Mouse (Mus musculus) kidney, postnatal 25 days (tissue): ENCODE results near the gene Unc5c.

Experiments used
- DNase-seq, 2 experiments: peaks; one replicate each; pipeline ENCODE4 v3.0.0; 2021; ENCODE audit warnings: mixed read lengths in 2 of 2

Gene Unc5c

DNA sequence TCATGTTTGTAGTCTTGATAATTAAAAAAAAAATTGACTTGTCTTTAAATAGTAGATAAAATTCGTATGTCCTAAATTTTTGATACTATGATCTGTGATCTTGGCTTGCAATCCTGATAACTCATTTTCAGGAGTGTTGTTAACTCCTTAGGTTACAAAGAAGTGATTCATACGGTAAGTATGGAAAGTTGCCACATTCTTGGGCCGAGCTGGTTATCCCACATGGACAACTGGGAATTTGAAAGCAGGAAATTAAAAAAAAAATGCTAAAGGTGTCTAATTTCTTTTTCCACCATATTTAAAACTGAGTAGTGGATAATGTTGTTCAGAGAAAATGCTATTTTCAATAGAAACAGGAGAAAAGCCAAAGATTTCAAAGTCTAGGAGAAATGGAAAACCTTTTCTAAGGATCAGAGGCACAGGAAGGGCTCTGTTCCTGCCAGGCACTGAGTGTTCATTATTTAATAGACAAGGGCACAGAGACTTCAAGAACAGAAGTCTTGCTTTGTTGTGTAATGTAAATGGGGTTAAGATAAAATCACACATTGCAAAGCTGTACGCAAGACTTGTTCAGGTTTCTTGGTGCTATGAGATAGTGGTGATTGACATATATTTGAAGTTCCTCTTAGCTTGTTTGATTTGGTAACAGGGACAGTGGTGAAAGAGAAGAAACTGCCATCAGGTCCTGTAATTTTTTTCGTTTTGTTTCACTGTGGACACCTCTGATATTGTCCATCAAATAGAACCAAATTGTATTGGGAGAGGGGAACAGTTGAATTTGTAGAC, 46.4 kb downstream of the Unc5c start:
- DNase-seq: no peak

GRCm38 (mm10) chr3:141528751-141529150, 63.7 kb downstream of the Unc5c start:
- DNase-seq: no peak

- no peak for DNase-seq
These were observed 64.6 kb downstream of the Unc5c start for GRCm38 (mm10) chr3:141529599-141529998.

- DNase-seq: no peak
These were observed 68.8 kb downstream of the Unc5c start for GRCm38 (mm10) chr3:141533861-141534260.

GRCm38 (mm10) chr3:141536857-141537256, 71.8 kb downstream of the Unc5c start:
- DNase-seq: no peak

DNA sequence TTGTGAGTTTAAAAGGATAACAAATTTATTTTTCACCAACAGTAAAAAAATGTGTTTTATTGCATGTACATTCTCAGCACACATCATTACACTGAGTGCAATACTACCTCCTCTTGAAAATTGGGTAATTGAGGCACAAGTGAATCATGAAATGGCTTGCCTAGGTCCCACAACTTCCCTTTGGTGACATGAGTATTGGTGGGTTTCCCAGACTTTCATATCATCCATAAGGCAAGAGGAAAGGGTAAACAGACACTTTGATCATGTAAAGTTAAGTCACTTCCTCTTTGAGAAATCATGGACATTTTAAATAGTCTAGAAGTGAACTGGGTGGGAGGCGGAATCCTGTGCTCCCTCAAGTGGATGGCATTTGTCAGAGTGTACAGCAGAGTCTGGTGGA, 73.1 kb downstream of the Unc5c start:
- DNase-seq: no peak

- no peak for DNase-seq
These were observed 75.7 kb downstream of the Unc5c start for GRCm38 (mm10) chr3:141540749-141541148.

DNA sequence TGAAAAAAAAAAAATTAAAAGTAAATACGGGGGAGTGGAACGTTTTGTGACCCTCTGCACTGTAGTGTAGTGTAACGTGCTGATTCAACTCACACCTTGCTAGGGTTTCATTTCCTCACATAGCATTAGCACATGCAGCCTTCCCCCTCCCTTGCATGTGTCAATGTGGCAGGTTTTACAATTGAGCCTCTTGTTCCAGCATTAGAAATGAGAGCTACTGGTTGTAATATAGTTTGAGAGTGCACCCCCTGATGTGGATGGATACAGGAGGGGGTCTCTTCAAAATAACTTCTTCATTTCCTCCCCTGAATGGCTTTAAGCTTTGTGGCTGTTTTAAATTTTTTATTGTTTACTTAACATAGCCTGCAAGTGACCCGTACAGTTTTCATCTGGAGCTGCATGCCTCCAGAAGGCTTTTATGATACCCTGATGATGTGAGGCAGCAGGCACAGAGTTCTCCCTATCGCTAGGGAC, 82.4 kb downstream of the Unc5c start:
- DNase-seq: no peak

GRCm38 (mm10) chr3:141549661-141550060, 84.6 kb downstream of the Unc5c start:
- DNase-seq: no peak

- no peak for DNase-seq
These were observed 87.9 kb downstream of the Unc5c start for GRCm38 (mm10) chr3:141552960-141553359.

GRCm38 (mm10) chr3:141557072-141557471, 92.1 kb downstream of the Unc5c start:
- DNase-seq: no peak

GRCm38 (mm10) chr3:141575076-141575688, 110.2 kb downstream of the Unc5c start:
- DNase-seq: no peak

DNA sequence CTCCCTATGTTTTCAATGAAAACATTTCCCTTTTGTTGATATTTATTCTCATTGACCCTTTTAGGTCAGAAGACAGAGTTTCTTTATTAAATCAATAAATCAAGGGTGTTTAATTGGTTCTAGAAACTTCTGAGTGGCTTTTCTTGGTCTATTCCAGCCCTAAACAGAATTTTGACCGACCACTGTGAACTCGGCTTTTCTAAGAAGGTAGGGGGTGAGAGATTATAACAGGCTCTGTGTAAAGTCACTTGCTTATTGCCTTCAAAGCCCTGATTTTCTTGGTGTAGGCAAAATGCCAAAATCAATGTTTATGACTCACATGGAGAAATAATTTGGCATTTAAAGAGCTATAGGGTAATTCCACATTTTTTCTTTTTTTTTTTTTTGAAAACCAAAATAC, 112.4 kb downstream of the Unc5c start:
- no peak for DNase-seq

GRCm38 (mm10) chr3:141581190-141581891, 116.3 kb downstream of the Unc5c start:
- no peak for DNase-seq

- DNase-seq: no peak
These were observed 116.8 kb downstream of the Unc5c start for GRCm38 (mm10) chr3:141581892-141582214.

- no peak for DNase-seq
These were observed 118.2 kb downstream of the Unc5c start for GRCm38 (mm10) chr3:141583180-141583579.

GRCm38 (mm10) chr3:141589392-141590012, 124.5 kb downstream of the Unc5c start:
- DNase-seq: no peak

- DNase-seq: no peak
These were observed 128.2 kb downstream of the Unc5c start for GRCm38 (mm10) chr3:141593249-141593648.

GRCm38 (mm10) chr3:141594120-141594519, 129.1 kb downstream of the Unc5c start:
- no peak for DNase-seq

GRCm38 (mm10) chr3:141595073-141595472, 130.1 kb downstream of the Unc5c start:
- DNase-seq: no peak

GRCm38 (mm10) chr3:141596461-141596860, 131.4 kb downstream of the Unc5c start:
- DNase-seq: no peak

GRCm38 (mm10) chr3:141596881-141597280, 131.9 kb downstream of the Unc5c start:
- no peak for DNase-seq

DNA sequence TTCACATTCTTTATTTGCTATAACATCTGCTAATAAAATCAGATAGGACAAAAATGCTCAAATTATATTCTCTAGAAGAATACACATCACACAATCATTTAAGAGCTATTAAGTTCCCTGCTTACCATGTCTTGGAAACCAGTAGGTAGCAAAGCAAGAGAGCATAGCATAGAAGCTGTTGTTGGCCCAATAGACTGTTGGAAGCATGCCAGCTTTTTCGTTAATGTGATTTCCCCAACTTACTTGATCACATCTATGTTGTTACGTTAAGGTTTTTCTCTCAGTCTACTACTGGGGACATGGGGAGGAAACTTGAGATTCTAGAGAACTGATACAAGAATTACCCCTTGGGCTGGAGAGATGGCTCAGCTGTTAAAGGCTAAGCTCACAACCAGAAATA, 133.0 kb downstream of the Unc5c start:
- DNase-seq: no peak
